Mouse (Mus musculus) CH12.LX (cell line): ENCODE measurements around the gene Olfr1396.

Source experiments
- CTCF ChIP-seq, 2 experiments: IDR thresholded peaks in 1 of 2; conservative IDR thresholded peaks in 1 of 2; 2 replicates each; pipeline ENCODE4 v1.5.1; 2011 to 2012; ENCODE audit warnings: low read depth in 2 of 2, low read length in 2 of 2, improper control_type of control experiment in 1 of 2, inconsistent platforms in 1 of 2, mild to moderate bottlenecking in 1 of 2, moderate library complexity in 1 of 2
- EP300 ChIP-seq: IDR thresholded peaks from 2 replicates; pipeline ENCODE4 v1.6.1; 2011; ENCODE audit warnings: low read length, improper control_type of control experiment
- MAX ChIP-seq: IDR thresholded peaks from 2 replicates; pipeline ENCODE4 v1.6.1; 2011; ENCODE audit warnings: low read length, improper control_type of control experiment
- MYC ChIP-seq: IDR thresholded peaks from 2 replicates; pipeline ENCODE4 v1.6.1; 2011; ENCODE audit warnings: low read depth, mild to moderate bottlenecking, improper control_type of control experiment, low read length
- NELFE ChIP-seq: IDR thresholded peaks from 2 replicates; pipeline ENCODE4 v1.6.1; 2011; ENCODE audit warnings: low read depth, low read length, improper control_type of control experiment
- POLR2A ChIP-seq: IDR thresholded peaks from 2 replicates; pipeline ENCODE4 v1.6.1; 2011; ENCODE audit warnings: low read depth, mild to moderate bottlenecking, improper control_type of control experiment, low read length
- SIN3A ChIP-seq: IDR thresholded peaks from 2 replicates; pipeline ENCODE4 v1.6.1; 2012; ENCODE audit warnings: low read length, improper control_type of control experiment, inconsistent platforms
- TBP ChIP-seq: conservative IDR thresholded peaks from 2 replicates; pipeline ENCODE4 v1.6.1; 2011; ENCODE audit warnings: low read depth, low read length, improper control_type of control experiment
- UBTF ChIP-seq: IDR thresholded peaks from 2 replicates; pipeline ENCODE4 v1.6.1; 2012; ENCODE audit warnings: low read depth, mild to moderate bottlenecking, inconsistent platforms, low read length, improper control_type of control experiment, moderate library complexity
- ZC3H11A ChIP-seq: IDR thresholded peaks from 2 replicates; pipeline ENCODE4 v1.6.1; 2012; ENCODE audit warnings: low read depth, mild to moderate bottlenecking, inconsistent platforms, low read length, improper control_type of control experiment
- ZNF384 ChIP-seq: IDR thresholded peaks from 2 replicates; pipeline ENCODE4 v1.6.1; 2012; ENCODE audit warnings: low read depth, low read length, improper control_type of control experiment, inconsistent platforms

DNA sequence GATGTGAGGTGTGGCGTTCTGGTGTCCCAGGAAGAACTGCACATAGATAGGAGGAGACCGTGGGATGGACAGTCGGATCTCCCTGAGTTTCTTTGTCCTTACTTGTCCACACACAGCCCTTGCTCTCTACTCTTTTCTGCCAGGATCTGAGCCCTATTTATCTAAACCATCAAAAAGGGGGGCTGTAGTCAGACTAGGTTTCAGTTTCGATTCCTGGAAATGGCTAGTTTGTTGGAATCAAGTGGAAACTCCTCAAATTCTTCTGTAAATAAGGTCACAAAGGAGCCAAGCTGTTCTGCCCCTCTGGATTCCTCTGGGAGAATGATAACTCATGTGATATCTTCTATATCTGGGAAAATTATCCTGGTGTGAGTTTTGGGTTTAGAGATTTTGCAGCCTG lies 33.3 kb downstream of the Olfr1396 start:
- TF ChIP-seq POLR2A (no peak), UBTF (no peak), EP300 (no peak), CTCF (conservative IDR thresholded peaks at IDR 0.05 in 1 of 2, IDR thresholded peaks at IDR 0.05 in 1 of 2; ENCODE audit: low read depth in 2 of 2, low read length in 2 of 2) (no peak), NELFE (no peak), TBP (no peak), MAX (no peak), ZNF384 (no peak), SIN3A (no peak), MYC (no peak), ZC3H11A (no peak)
